Mouse (Mus musculus): ENCODE measurements around the gene Gm20431. TPM values are rescaled to one million over a fixed set of nuclear protein-coding genes. Genes with fewer than 3 reads are reported as not detected.
A peak's percentile ranks its signal among the peaks of the same experiment; 100 is the strongest.

Gm20431 gene
- 5.5 and 8.2 TPM in 2 replicates for polyA plus RNA-seq (2015; fragmentation: Nextera tagmentation; extraction: Ambion mirVana)

DNA sequence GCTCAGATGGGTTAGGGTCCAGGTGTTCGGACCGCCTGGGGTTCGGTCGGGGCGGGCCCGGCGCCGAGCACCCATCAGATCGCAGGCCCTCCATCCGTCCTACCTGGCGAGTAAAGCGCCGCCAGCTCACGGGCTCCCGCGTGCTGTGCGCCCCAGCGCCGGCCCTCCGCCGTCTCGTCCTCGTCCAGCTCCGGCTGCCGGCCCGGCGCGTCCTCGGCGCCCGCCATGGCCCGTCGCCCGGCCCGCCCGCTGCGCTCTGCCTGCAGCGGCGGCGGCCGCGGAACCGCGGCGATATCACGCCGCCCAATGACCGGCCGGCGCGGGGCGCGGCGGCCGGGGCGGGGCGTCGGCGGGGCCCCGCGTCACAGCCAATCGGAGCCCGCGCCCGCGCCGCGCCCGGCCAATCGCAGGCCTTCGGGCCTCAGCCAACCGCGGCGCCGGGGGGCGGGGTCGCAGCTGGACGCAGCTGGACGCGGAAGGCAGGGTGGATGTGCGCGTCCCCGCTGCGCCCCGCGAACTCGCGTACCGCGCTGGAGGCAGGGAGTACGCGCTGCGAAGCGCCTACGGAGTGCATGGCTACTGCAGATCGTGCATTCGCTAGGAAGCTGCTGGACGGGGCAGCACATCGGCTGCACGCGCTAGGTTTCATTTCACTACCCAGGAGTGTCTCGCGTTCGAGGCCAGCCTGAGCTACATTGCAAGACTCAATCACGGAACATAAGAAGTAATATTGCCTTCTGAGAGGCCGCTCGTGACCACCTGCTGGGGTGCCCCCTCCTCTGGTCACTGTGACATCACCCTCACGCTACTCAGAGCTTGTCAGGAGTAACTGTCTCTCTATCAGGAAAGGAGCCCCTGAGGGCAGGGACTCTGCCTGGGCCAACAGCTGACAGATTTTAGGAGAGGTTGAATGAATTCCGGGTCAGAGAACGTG is at the start of gene Gm20431:
Gene Gm20431, minus strand, starts transcription at position 227 of the 934 bp plus-strand sequence.
- H3K9ac ChIP-seq: peak within 1 kb of the TSS; percentile 88
- peaks cover 30% of the 10 kb centered on the region for H3K4me1 ChIP-seq
- under 1% methylated on average over 83 of the region's 110 CpGs for WGBS
- peaks cover 15% of the 10 kb centered on the region for H3K27me3 ChIP-seq
- H3K4me3 ChIP-seq: peak within 1 kb of the TSS; percentile 76
- H3K36me3 ChIP-seq (ENCODE audit: poor library complexity, severe bottlenecking): no peaks in the 10 kb centered on the region; the same call in 1 of the 2 replicates
- H3K4me2 ChIP-seq: peak within 1 kb of the TSS; percentile 89
- ATAC-seq: peak; percentile 95
- H3K27ac ChIP-seq: 0 out of 2 replicates have a peak within 1 kb of the TSS, but pooled peaks have one; percentile 19
- H3K9me3 ChIP-seq (replicated peaks): no peaks in the 10 kb centered on the region

- no peaks in the 10 kb centered on the region for H3K36me3 ChIP-seq (ENCODE audit: poor library complexity, severe bottlenecking)
- no peaks in the 10 kb centered on the region for H3K4me1 ChIP-seq
- H3K4me2 ChIP-seq: no peak overlapping the region
- no peaks in the 10 kb centered on the region for H3K9me3 ChIP-seq (replicated peaks)
- no peaks in the 10 kb centered on the region for H3K27me3 ChIP-seq
- 57% methylated on average over 6 of the region's 6 CpGs for WGBS
- no peak overlapping the region for H3K4me3 ChIP-seq
- H3K27ac ChIP-seq: no peak overlapping the region
- ATAC-seq: no peak
- no peak overlapping the region for H3K9ac ChIP-seq
Observed at GRCm38 (mm10) chr2:167710574-167710973, 49.3 kb upstream of the Gm20431 start.

DNA sequence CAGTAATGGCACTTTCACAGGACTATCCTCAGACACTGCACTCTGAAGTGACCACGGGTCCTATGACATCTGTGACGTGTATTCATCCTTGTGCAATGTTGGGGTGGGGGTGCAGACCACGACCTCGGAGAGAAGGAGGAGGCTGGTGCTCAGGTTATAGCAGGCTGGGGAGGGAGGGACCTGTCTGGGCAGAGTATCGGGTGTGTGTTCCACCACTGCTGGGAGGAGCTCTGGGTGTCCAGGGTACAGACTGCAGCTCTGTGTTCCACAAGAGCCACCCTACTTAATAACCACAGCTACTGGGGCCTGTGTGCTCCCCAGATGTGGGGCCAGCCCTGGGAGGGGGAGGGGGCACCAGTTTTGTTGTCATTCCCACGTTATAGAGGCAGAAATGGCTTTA is 48.7 kb upstream of the Gm20431 start:
- H3K4me3 ChIP-seq: no peak overlapping the region
- H3K9ac ChIP-seq: no peak overlapping the region
- no peaks in the 10 kb centered on the region for H3K27me3 ChIP-seq
- H3K9me3 ChIP-seq (replicated peaks): no peaks in the 10 kb centered on the region
- no peak for ATAC-seq
- no peak overlapping the region for H3K27ac ChIP-seq
- no peak overlapping the region for H3K4me2 ChIP-seq
- no peaks in the 10 kb centered on the region for H3K36me3 ChIP-seq (ENCODE audit: poor library complexity, severe bottlenecking)
- WGBS: 67% methylated on average over 6 of the region's 6 CpGs
- no peaks in the 10 kb centered on the region for H3K4me1 ChIP-seq

DNA sequence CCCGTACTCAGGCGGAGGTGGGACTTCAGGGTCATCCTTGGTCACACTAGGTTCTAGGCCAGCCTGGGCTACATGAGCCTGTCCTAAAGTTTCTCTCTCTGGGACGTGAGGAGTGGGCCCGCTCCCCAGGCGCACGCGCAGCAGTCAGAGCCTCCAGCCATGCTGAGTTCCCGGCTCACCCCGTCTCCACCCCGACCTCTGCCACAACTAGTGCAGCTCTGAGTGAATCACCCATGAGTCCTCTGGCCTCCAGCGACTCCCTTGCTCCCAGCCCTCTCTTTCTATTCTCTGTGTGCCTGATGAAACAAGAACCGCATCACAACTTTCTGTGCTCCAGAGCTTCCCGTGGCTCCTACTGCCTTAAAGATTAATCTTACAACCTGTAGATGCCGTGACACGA is 47.1 kb upstream of the Gm20431 start:
- Histone ChIP-seq H3K27ac (no peak overlapping the region), H3K27me3 (no peaks in the 10 kb centered on the region), H3K4me3 (no peak overlapping the region), H3K4me1 (no peaks in the 10 kb centered on the region), H3K9ac (no peak overlapping the region), H3K4me2 (no peak overlapping the region), H3K36me3 (ENCODE audit: poor library complexity, severe bottlenecking) (no peaks in the 10 kb centered on the region), H3K9me3 (replicated peaks) (no peaks in the 10 kb centered on the region)
- WGBS: 67% methylated on average over 15 of the region's 15 CpGs
- ATAC-seq: no peak

GRCm38 (mm10) chr2:167706183-167706939 is 45.1 kb upstream of the Gm20431 start:
- ATAC-seq: no peak
- no peaks in the 10 kb centered on the region for H3K4me1 ChIP-seq
- WGBS: 67% methylated on average over 11 of the region's 11 CpGs

DNA sequence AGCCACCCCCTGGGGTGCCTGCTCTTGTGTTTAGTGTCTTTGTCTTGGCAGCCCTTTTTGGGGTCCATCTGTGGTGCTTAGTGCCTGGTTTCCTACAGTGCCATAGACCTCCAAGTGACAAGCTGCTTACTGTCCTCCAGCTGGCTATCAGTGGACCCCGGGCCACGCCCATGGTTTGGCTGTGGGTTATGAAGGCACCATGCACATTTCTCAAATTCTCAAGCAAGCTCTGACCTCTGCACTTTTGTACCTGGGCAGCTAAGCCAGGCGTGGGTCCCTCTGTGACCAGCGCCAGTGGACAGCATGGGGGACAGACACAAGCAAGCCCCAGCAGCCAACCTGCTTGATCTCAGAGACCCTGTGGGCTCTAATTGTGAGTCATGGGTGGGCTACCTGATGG is 43.1 kb upstream of the Gm20431 start:
- no peak overlapping the region for H3K4me2 ChIP-seq
- 92% methylated on average over 4 of the region's 4 CpGs for WGBS
- H3K4me1 ChIP-seq: no peaks in the 10 kb centered on the region
- ATAC-seq: no peak
- no peak overlapping the region for H3K9ac ChIP-seq
- H3K36me3 ChIP-seq (ENCODE audit: poor library complexity, severe bottlenecking): no peaks in the 10 kb centered on the region
- H3K27me3 ChIP-seq: no peaks in the 10 kb centered on the region
- no peak overlapping the region for H3K4me3 ChIP-seq
- H3K9me3 ChIP-seq (replicated peaks): no peaks in the 10 kb centered on the region
- no peak overlapping the region for H3K27ac ChIP-seq

More at GRCm38 (mm10) chr2:167706183-167706939, 45.1 kb upstream of the Gm20431 start:
- Histone ChIP-seq H3K9ac (no peak overlapping the region), H3K4me2 (no peak overlapping the region), H3K27ac (no peak overlapping the region), H3K36me3 (ENCODE audit: poor library complexity, severe bottlenecking) (no peaks in the 10 kb centered on the region), H3K4me3 (no peak overlapping the region), H3K9me3 (replicated peaks) (no peaks in the 10 kb centered on the region), H3K27me3 (no peaks in the 10 kb centered on the region)

DNA sequence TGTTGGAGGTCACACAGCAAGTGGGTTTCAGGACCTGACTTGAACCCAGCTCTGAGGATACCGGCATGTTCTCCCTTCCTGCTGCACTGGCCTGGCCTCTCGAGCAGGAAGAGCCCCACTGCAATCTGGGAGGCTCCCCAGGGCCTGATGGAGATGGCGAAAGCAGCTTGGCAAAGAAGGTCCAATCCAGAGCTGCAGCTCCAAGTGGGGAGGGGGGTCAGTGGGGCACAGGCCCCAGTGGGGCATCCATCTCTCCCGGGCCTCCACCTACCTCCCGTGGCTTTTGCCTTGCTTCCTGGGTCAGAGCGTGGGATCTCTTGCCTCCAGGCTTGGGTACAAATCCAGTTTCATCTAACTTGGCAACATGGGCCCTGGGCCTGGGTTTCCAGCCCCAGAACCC is 40.8 kb upstream of the Gm20431 start:
- Histone ChIP-seq H3K27me3 (no peaks in the 10 kb centered on the region), H3K4me3 (no peak overlapping the region), H3K4me1 (no peaks in the 10 kb centered on the region), H3K4me2 (no peak overlapping the region), H3K9me3 (replicated peaks) (no peaks in the 10 kb centered on the region), H3K27ac (no peak overlapping the region), H3K9ac (no peak overlapping the region), H3K36me3 (ENCODE audit: poor library complexity, severe bottlenecking) (no peaks in the 10 kb centered on the region)
- 77% methylated on average over 6 of the region's 6 CpGs for WGBS
- ATAC-seq: no peak

DNA sequence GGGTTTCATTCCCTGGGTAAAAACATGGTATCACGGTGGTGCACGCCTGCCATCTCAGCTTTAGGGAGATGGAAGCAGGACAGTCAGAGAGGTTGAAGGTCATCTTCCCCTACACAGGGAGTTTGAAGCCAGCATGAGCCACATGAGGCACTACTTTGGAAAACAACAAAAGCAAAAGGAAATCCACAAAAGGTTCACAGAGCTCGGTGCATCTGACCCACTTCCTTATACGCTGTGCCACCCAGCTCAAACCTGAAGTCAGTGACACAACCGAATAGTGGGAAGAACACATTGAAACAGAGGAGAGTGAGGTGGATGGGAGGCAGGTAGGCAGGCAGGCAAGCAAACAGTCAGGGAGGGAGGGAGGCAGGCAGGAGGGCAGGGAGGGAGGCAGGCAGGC is 40.2 kb upstream of the Gm20431 start:
- H3K9me3 ChIP-seq (replicated peaks): no peaks in the 10 kb centered on the region
- WGBS: 68% methylated on average over 5 of the region's 5 CpGs
- no peak for ATAC-seq
- no peaks in the 10 kb centered on the region for H3K36me3 ChIP-seq (ENCODE audit: poor library complexity, severe bottlenecking)
- no peak overlapping the region for H3K27ac ChIP-seq
- no peak overlapping the region for H3K4me3 ChIP-seq
- H3K27me3 ChIP-seq: no peaks in the 10 kb centered on the region
- no peaks in the 10 kb centered on the region for H3K4me1 ChIP-seq
- H3K9ac ChIP-seq: no peak overlapping the region
- H3K4me2 ChIP-seq: no peak overlapping the region

- Histone ChIP-seq H3K4me1 (no peaks in the 10 kb centered on the region), H3K9ac (no peak overlapping the region), H3K4me2 (no peak overlapping the region), H3K36me3 (ENCODE audit: poor library complexity, severe bottlenecking) (no peaks in the 10 kb centered on the region), H3K9me3 (replicated peaks) (no peaks in the 10 kb centered on the region), H3K27me3 (no peaks in the 10 kb centered on the region), H3K27ac (no peak overlapping the region), H3K4me3 (no peak overlapping the region)
- ATAC-seq: no peak
- 78% methylated on average over 5 of the region's 5 CpGs for WGBS
Observed at GRCm38 (mm10) chr2:167700018-167700417, 38.7 kb upstream of the Gm20431 start.

GRCm38 (mm10) chr2:167697902-167698301 is 36.6 kb upstream of the Gm20431 start:
- no peaks in the 10 kb centered on the region for H3K4me1 ChIP-seq
- WGBS: 61% methylated on average over 5 of the region's 5 CpGs
- H3K27me3 ChIP-seq: 0 out of 2 replicates have a peak, but pooled peaks cover 3% of the 10 kb centered on the region
- H3K27ac ChIP-seq: no peak overlapping the region
- no peaks in the 10 kb centered on the region for H3K9me3 ChIP-seq (replicated peaks)
- ATAC-seq: no peak
- H3K36me3 ChIP-seq (ENCODE audit: poor library complexity, severe bottlenecking): no peaks in the 10 kb centered on the region
- H3K4me3 ChIP-seq: no peak overlapping the region
- H3K9ac ChIP-seq: no peak overlapping the region
- H3K4me2 ChIP-seq: no peak overlapping the region

- ATAC-seq: no peak
Observed at GRCm38 (mm10) chr2:167696143-167696542, 34.8 kb upstream of the Gm20431 start.

GRCm38 (mm10) chr2:167695491-167695890 is 34.2 kb upstream of the Gm20431 start:
- H3K4me3 ChIP-seq: no peak overlapping the region
- ATAC-seq: no peak
- no peaks in the 10 kb centered on the region for H3K36me3 ChIP-seq (ENCODE audit: poor library complexity, severe bottlenecking)
- H3K27ac ChIP-seq: no peak overlapping the region
- H3K27me3 ChIP-seq: peaks cover 26% of the 10 kb centered on the region
- H3K4me2 ChIP-seq: no peak overlapping the region
- H3K9me3 ChIP-seq (replicated peaks): no peaks in the 10 kb centered on the region
- H3K9ac ChIP-seq: no peak overlapping the region
- whole genome bisulfite sequencing: 73% methylated on average over 14 of the region's 14 CpGs
- H3K4me1 ChIP-seq: no peaks in the 10 kb centered on the region

More at GRCm38 (mm10) chr2:167696143-167696542, 34.8 kb upstream of the Gm20431 start:
- H3K4me2 ChIP-seq: no peak overlapping the region
- H3K4me1 ChIP-seq: no peaks in the 10 kb centered on the region
- WGBS: 82% methylated on average over 7 of the region's 7 CpGs
- H3K27ac ChIP-seq: no peak overlapping the region
- peaks cover 19% of the 10 kb centered on the region for H3K27me3 ChIP-seq
- H3K4me3 ChIP-seq: no peak overlapping the region
- no peaks in the 10 kb centered on the region for H3K36me3 ChIP-seq (ENCODE audit: poor library complexity, severe bottlenecking)
- H3K9me3 ChIP-seq (replicated peaks): no peaks in the 10 kb centered on the region
- H3K9ac ChIP-seq: no peak overlapping the region

Measured in forebrain, embryonic 13.5 days (tissue).